Mouse (Mus musculus): Measurements from ENCODE around the gene Tacc2. TPM values are rescaled to one million over a fixed set of nuclear protein-coding genes. Genes with fewer than 3 reads are reported as not detected.
A peak's percentile ranks its signal among the peaks of the same experiment; 100 is the strongest.
"Not testable (repeated sequence)": the region's sequence is repeated elsewhere in the genome, so short reads cannot be mapped to it uniquely, and the experiment has no call there.

The Tacc2 gene
- 47.4 and 50.8 TPM in 2 replicates for polyA plus RNA-seq (2014; fragmentation: Nextera tagmentation; extraction: Ambion mirVana)

DNA sequence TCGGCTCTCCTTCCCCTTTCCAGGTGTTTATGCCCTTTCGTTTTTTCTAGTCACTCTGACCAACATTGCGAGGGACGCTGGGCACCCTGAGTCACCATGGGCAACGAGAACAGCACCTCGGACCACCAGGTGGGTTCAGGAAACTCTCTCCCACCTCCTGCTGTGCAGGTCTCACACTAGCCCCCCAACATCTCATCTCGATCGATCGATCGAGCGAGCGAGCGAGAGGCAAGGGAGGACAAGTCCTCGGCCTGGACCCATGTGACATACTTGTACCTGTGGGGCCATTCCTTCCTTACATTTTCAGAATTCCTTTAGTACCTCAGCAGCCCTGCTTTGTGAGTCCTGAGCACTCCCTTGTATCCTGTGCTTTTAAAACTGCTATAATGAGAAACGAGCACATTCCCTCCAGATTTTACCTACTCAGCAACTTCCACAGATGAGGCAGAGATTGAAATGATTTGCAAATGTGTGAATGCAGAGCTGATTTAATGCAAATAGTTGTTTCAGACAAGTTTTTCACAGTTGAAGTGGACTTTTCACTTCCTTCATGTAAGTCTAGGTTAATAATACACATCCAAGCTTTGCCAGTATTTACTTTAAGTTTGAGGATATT lies at the start of gene Tacc2:
Gene Tacc2, plus strand, starts transcription at position 51 of the 616 bp plus-strand sequence.
- Histone ChIP-seq H3K36me3 (ENCODE audit: control insufficient read depth, insufficient read depth, low read length) (no peaks in the 10 kb centered on the region), H3K9me3 (ENCODE audit: control insufficient read depth, low read length) (no peaks in the 10 kb centered on the region), H3K4me1 (replicated peaks; ENCODE audit: control insufficient read depth, insufficient read depth, low read length) (peaks cover 3% of the 10 kb centered on the region; the same call in 1 of the 2 replicates), H3K4me2 (ENCODE audit: low read depth, low read length, severe bottlenecking) (no peak within 1 kb of the TSS), H3K27me3 (ENCODE audit: control insufficient read depth, insufficient read depth, low read length) (no peaks in the 10 kb centered on the region), H3K9ac (ENCODE audit: low read length) (no peak within 1 kb of the TSS), H3K4me3 (ENCODE audit: low read depth, low read length) (no peak within 1 kb of the TSS), H3K27ac (ENCODE audit: low read depth, low read length) (no peak within 1 kb of the TSS)
- ATAC-seq (replicated peaks; ENCODE audit: low FRiP score) (no peak), DNase-seq (ENCODE audit: low spot score) (peak; percentile 46)
- WGBS: 56% methylated on average over 15 of the region's 15 CpGs

DNA sequence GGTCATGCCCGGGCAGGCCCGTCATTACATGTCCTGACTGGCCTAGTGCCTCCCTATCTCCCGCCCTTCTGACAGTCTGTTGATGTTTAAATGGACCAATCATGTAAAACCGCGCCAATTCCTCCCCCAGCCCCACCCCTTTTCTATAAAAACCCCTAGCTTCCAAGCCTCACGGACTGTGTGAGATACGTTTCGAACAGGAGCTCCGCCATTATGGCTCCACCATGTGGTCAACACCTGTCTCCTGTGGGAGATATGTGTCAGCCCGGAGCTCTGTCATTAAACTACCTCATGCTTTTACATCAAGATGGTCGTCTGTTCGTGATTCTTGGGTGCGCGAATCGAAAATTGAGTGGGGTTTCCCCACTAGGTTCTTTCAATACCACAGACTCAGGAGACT lies 46.1 kb upstream of the Tacc2 start:
- not testable (repeated sequence) for ATAC-seq (replicated peaks; ENCODE audit: low FRiP score); H3K4me3 ChIP-seq (ENCODE audit: low read depth, low read length); H3K9ac ChIP-seq (ENCODE audit: low read length); H3K27ac ChIP-seq (ENCODE audit: low read depth, low read length); H3K4me1 ChIP-seq (replicated peaks; ENCODE audit: control insufficient read depth, insufficient read depth, low read length); H3K36me3 ChIP-seq (ENCODE audit: control insufficient read depth, insufficient read depth, low read length); DNase-seq (ENCODE audit: low spot score); H3K27me3 ChIP-seq (ENCODE audit: control insufficient read depth, insufficient read depth, low read length); H3K4me2 ChIP-seq (ENCODE audit: low read depth, low read length, severe bottlenecking); H3K9me3 ChIP-seq (ENCODE audit: control insufficient read depth, low read length)
- WGBS: 95% methylated on average over 14 of the region's 15 CpGs

DNA sequence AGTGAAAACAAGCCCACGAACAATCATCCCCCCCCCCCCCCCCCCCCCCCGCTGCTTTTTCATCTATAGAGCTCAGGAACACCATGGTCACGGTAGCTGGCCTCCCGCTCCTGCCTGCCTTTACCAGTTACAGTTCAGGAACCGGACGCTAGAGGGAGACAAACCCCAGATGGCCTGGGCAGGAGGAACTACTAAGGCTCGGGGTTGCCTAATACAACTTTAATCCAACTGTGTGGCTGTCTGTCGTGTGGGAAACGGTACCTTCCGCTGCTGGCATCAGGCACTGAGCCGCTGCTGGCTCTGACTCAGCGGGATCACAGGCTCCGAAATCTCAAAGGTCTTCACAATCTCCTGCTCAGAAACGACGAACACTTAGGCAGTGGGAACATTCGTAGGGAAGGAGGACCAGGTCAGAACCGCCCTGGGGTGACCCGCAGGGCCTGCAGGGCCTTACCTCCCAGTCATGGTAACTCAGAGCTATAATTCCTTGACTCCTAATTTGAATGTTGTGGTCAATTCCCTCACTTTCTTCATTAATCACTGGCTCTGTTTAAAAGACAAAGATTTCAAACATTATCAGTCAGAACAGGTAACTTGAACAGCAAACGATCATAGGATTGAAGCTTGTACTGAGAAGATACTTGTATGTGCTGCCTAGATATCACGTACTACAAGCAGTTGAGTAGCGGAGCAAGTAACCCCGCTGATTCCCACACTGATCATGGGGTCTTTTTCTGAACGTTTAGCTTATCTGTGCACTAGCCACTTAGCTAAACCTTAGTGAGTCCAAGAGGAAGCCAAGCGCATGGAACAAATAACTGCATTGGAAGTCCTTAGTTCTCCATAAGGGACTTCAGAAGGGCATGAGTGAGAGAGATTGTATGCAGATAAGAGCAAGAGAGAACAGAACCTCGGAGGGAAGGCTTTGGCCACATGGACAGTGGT lies 43.6 kb upstream of the Tacc2 start:
- H3K9ac ChIP-seq (ENCODE audit: low read length): no peak overlapping the region
- no peak overlapping the region for H3K4me3 ChIP-seq (ENCODE audit: low read depth, low read length)
- no peak overlapping the region for H3K4me2 ChIP-seq (ENCODE audit: low read depth, low read length, severe bottlenecking)
- 0 out of 2 replicates have a peak, but pooled peaks cover 2% of the 10 kb centered on the region for H3K4me1 ChIP-seq (replicated peaks; ENCODE audit: control insufficient read depth, insufficient read depth, low read length)
- ATAC-seq (replicated peaks; ENCODE audit: low FRiP score) (peak; percentile 81), DNase-seq (ENCODE audit: low spot score) (peak; percentile 92)
- H3K9me3 ChIP-seq (ENCODE audit: control insufficient read depth, low read length): no peaks in the 10 kb centered on the region
- no peak overlapping the region for H3K27ac ChIP-seq (ENCODE audit: low read depth, low read length)
- 50% methylated on average over 25 of the region's 25 CpGs for WGBS
- H3K36me3 ChIP-seq (ENCODE audit: control insufficient read depth, insufficient read depth, low read length): peaks cover 5% of the 10 kb centered on the region
- no peaks in the 10 kb centered on the region for H3K27me3 ChIP-seq (ENCODE audit: control insufficient read depth, insufficient read depth, low read length)

DNA sequence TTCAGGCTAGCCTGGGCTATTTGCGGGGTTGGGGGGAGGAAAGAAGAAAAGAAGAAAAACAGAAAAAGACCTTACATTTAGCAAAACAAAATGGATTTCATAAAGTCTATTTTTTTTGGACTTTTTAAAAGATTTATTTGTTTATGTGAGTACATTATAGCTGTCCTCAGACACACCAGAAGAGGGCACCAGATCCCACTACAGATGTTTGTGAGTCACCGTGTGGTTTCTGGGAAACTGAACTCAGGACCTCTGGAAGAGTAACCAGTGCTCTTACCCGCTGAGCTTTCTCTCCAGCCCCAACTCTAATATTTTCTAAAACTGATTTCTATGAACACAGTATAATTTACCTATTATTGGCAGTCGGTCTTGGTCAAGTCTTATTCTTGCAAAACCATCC lies 42.1 kb upstream of the Tacc2 start:
- Histone ChIP-seq H3K9me3 (ENCODE audit: control insufficient read depth, low read length) (no peaks in the 10 kb centered on the region), H3K4me1 (replicated peaks; ENCODE audit: control insufficient read depth, insufficient read depth, low read length) (no peaks in the 10 kb centered on the region), H3K27ac (ENCODE audit: low read depth, low read length) (no peak overlapping the region), H3K27me3 (ENCODE audit: control insufficient read depth, insufficient read depth, low read length) (no peaks in the 10 kb centered on the region), H3K4me3 (ENCODE audit: low read depth, low read length) (no peak overlapping the region), H3K9ac (ENCODE audit: low read length) (no peak overlapping the region), H3K36me3 (ENCODE audit: control insufficient read depth, insufficient read depth, low read length) (peaks cover 10% of the 10 kb centered on the region), H3K4me2 (ENCODE audit: low read depth, low read length, severe bottlenecking) (no peak overlapping the region)
- DNase-seq (ENCODE audit: low spot score) (no peak), ATAC-seq (replicated peaks; ENCODE audit: low FRiP score) (no peak)
- WGBS: 92% methylated on average over 4 of the region's 4 CpGs

DNA sequence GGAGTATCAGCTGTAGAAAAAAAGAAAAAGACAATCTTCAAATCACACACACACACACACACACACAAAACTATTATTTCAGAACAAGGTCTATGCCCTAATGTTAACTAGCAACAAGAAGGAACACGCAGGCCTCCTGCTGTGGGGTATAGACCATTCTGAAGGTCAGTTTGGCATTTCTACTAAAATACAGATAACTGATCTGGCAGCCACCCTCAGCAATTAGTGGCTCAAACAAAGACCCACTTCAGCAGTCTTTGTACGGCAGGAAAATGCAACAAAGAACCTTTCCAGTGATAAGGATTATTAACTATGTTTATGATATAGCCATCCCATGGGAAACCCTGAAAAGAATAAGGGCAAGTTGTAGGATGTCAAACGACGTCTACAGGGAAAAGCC lies 40.2 kb upstream of the Tacc2 start:
- DNase-seq (ENCODE audit: low spot score): no peak
- 93% methylated on average over 4 of the region's 4 CpGs for WGBS
- no peak overlapping the region for H3K27ac ChIP-seq (ENCODE audit: low read depth, low read length)
- no peaks in the 10 kb centered on the region for H3K4me1 ChIP-seq (replicated peaks; ENCODE audit: control insufficient read depth, insufficient read depth, low read length)
- peaks cover 10% of the 10 kb centered on the region for H3K36me3 ChIP-seq (ENCODE audit: control insufficient read depth, insufficient read depth, low read length)
- no peak overlapping the region for H3K9ac ChIP-seq (ENCODE audit: low read length)
- no peaks in the 10 kb centered on the region for H3K27me3 ChIP-seq (ENCODE audit: control insufficient read depth, insufficient read depth, low read length)
- H3K4me2 ChIP-seq (ENCODE audit: low read depth, low read length, severe bottlenecking): no peak overlapping the region
- no peak for ATAC-seq (replicated peaks; ENCODE audit: low FRiP score)
- no peaks in the 10 kb centered on the region for H3K9me3 ChIP-seq (ENCODE audit: control insufficient read depth, low read length)
- H3K4me3 ChIP-seq (ENCODE audit: low read depth, low read length): no peak overlapping the region

DNA sequence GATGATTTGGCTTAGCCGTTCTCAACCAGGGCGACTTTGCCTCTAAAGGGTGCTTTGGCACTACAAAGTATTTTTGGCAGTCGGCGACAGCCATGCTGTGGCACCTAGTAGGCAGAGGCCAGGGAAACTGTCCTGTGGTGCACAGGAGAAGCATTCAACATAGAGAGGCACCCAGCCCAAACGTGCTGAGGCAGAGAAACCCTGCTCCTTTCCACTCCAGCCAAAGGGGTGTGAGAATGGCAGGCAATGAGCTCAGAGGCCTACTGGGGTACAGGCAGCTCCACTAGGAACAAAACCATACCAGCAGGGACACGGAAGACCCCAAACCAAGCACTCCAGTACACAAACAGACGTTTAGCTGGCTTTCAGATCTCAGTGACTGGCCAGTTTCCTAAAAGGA lies 37.1 kb upstream of the Tacc2 start:
- Histone ChIP-seq H3K4me3 (ENCODE audit: low read depth, low read length) (no peak overlapping the region), H3K9ac (ENCODE audit: low read length) (no peak overlapping the region), H3K9me3 (ENCODE audit: control insufficient read depth, low read length) (no peaks in the 10 kb centered on the region), H3K27ac (ENCODE audit: low read depth, low read length) (no peak overlapping the region), H3K36me3 (ENCODE audit: control insufficient read depth, insufficient read depth, low read length) (peaks cover 20% of the 10 kb centered on the region), H3K27me3 (ENCODE audit: control insufficient read depth, insufficient read depth, low read length) (no peaks in the 10 kb centered on the region), H3K4me2 (ENCODE audit: low read depth, low read length, severe bottlenecking) (no peak overlapping the region), H3K4me1 (replicated peaks; ENCODE audit: control insufficient read depth, insufficient read depth, low read length) (no peaks in the 10 kb centered on the region)
- DNase-seq (ENCODE audit: low spot score) (no peak), ATAC-seq (replicated peaks; ENCODE audit: low FRiP score) (no peak)
- 92% methylated on average over 7 of the region's 7 CpGs for WGBS

DNA sequence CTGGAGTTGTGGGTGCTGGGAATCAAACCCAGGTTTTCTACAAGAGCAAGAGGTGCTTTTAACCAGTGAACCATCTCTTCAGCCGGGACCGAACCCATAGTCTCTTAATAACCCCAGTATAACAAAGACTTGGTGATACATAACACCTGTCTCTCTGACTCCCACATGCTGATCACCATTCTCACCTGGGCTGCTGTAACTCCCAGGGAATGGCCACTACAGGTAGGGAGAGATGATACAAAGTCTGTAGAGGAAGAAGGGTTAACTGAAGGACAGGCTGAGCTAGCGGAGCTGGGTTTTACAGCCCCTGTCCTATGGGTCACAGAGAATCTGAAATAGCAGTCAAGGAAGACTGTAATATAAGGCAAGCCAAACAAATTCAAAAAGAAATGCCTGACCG lies 34.1 kb upstream of the Tacc2 start:
- no peaks in the 10 kb centered on the region for H3K9me3 ChIP-seq (ENCODE audit: control insufficient read depth, low read length)
- no peaks in the 10 kb centered on the region for H3K27me3 ChIP-seq (ENCODE audit: control insufficient read depth, insufficient read depth, low read length)
- no peak overlapping the region for H3K27ac ChIP-seq (ENCODE audit: low read depth, low read length)
- H3K4me1 ChIP-seq (replicated peaks; ENCODE audit: control insufficient read depth, insufficient read depth, low read length): peaks cover 4% of the 10 kb centered on the region; the same call in 1 of the 2 replicates
- no peak overlapping the region for H3K4me2 ChIP-seq (ENCODE audit: low read depth, low read length, severe bottlenecking)
- peaks cover 20% of the 10 kb centered on the region for H3K36me3 ChIP-seq (ENCODE audit: control insufficient read depth, insufficient read depth, low read length)
- no peak for ATAC-seq (replicated peaks; ENCODE audit: low FRiP score)
- H3K9ac ChIP-seq (ENCODE audit: low read length): no peak overlapping the region
- no peak overlapping the region for H3K4me3 ChIP-seq (ENCODE audit: low read depth, low read length)
- 95% methylated on average over 4 of the region's 4 CpGs for WGBS
- no peak for DNase-seq (ENCODE audit: low spot score)

DNA sequence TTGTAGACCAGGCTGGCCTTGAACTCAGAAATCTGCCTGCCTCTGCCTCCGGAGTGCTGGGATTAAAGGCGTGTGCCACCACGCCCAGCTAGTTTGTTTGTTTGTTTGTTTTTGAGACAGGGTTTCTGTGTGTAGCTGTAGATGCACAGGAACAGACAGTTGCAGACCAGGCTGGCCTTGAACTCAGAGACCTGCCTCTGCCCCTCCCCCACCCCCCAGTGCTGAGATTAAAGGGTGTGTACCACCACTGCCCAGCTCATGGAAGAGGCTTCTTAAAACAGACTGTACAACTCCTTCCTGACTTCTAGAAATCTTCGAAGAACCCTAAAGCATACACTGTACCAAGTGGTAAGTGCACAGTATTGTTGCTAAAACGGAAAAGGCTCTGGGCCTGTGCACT lies 31.8 kb upstream of the Tacc2 start:
- no peak overlapping the region for H3K27ac ChIP-seq (ENCODE audit: low read depth, low read length)

More for the DNA sequence above, 31.8 kb upstream of the Tacc2 start:
- Histone ChIP-seq H3K4me2 (ENCODE audit: low read depth, low read length, severe bottlenecking) (peak overlapping the region; percentile 54; the same call in 1 of the 2 replicates), H3K4me1 (replicated peaks; ENCODE audit: control insufficient read depth, insufficient read depth, low read length) (peaks cover 4% of the 10 kb centered on the region; the same call in 1 of the 2 replicates), H3K9me3 (ENCODE audit: control insufficient read depth, low read length) (no peaks in the 10 kb centered on the region), H3K9ac (ENCODE audit: low read length) (0 out of 2 replicates have a peak overlapping the region, but pooled peaks have one; percentile 95), H3K36me3 (ENCODE audit: control insufficient read depth, insufficient read depth, low read length) (peaks cover 15% of the 10 kb centered on the region), H3K4me3 (ENCODE audit: low read depth, low read length) (peak overlapping the region; percentile 77; the same call in 1 of the 2 replicates), H3K27me3 (ENCODE audit: control insufficient read depth, insufficient read depth, low read length) (no peaks in the 10 kb centered on the region)
- DNase-seq (ENCODE audit: low spot score): no peak
- 89% methylated on average over 5 of the region's 5 CpGs for WGBS
- ATAC-seq (replicated peaks; ENCODE audit: low FRiP score): no peak
